Mouse (Mus musculus) myocyte (in vitro differentiated cells): Measurements from ENCODE around the gene Gm37240. TPM values are rescaled to one million over a fixed set of nuclear protein-coding genes. Genes with fewer than 3 reads are reported as not detected.
A peak's percentile ranks its signal among the peaks of the same experiment; 100 is the strongest.

Experiments
- H3K27me3 ChIP-seq: one replicate; pipeline ENCODE4 v1.6.1; 2011; ENCODE audit not compliant: control insufficient read depth, insufficient read depth, insufficient read length
- H3K36me3 ChIP-seq: one replicate; pipeline ENCODE4 v1.6.1; 2011; ENCODE audit not compliant: control insufficient read depth, insufficient read depth
- H3K4me2 ChIP-seq: one replicate; pipeline ENCODE4 v1.6.1; 2011; ENCODE audit warnings: low read depth, control low read depth
- H3K4me3 ChIP-seq: one replicate; pipeline ENCODE4 v1.5.1; 2011; ENCODE audit warnings: mild to moderate bottlenecking, control low read depth, moderate library complexity
- H3K79me2 ChIP-seq: one replicate; pipeline ENCODE4 v1.6.1; 2011; ENCODE audit not compliant: control insufficient read depth, insufficient read depth
- H3ac ChIP-seq: one replicate; pipeline ENCODE4 v1.6.1; 2011; ENCODE audit not compliant: control insufficient read depth, insufficient read length
- CEBPB ChIP-seq: IDR thresholded peaks from 2 replicates; pipeline ENCODE4 v1.6.1; 2011; ENCODE audit warnings: mild to moderate bottlenecking, moderate library complexity; ENCODE audit not compliant: poor library complexity, insufficient read depth, severe bottlenecking
- E2F4 ChIP-seq: IDR thresholded peaks from one replicate; pipeline ENCODE4 v1.6.1; 2011; ENCODE audit warnings: mild to moderate bottlenecking, control low read depth, moderate library complexity; ENCODE audit not compliant: insufficient read depth
- MAX ChIP-seq: IDR thresholded peaks from one replicate; pipeline ENCODE4 v1.6.1; 2011; ENCODE audit warnings: low read depth, mild to moderate bottlenecking, control low read depth
- MYOD1 ChIP-seq, 3 experiments: IDR thresholded peaks; one replicate each; pipeline ENCODE4 v1.6.1; 2011; ENCODE audit warnings: control low read depth in 2 of 3, low read depth in 2 of 3, mild to moderate bottlenecking in 2 of 3, moderate library complexity in 1 of 3; ENCODE audit not compliant: insufficient read length in 2 of 3, control insufficient read depth in 1 of 3
- MYOG ChIP-seq, 3 experiments: IDR thresholded peaks; one replicate each; pipeline ENCODE4 v1.6.1; 2011; ENCODE audit warnings: control low read depth in 2 of 3, low read depth in 2 of 3, mild to moderate bottlenecking in 2 of 3; ENCODE audit not compliant: insufficient read length in 2 of 3, control insufficient read depth in 1 of 3, insufficient read depth in 1 of 3
- POLR2A ChIP-seq: IDR thresholded peaks from one replicate; pipeline ENCODE4 v1.6.1; 2011; ENCODE audit warnings: low read depth, mild to moderate bottlenecking, control low read depth, moderate library complexity; ENCODE audit not compliant: insufficient read length
- POLR2AphosphoS2 ChIP-seq: IDR thresholded peaks from one replicate; pipeline ENCODE4 v1.6.1; 2011; ENCODE audit warnings: low read depth, control low read depth; ENCODE audit not compliant: insufficient read length
- REST ChIP-seq: IDR thresholded peaks from one replicate; pipeline ENCODE4 v1.6.1; 2011; ENCODE audit warnings: mild to moderate bottlenecking, control low read depth, moderate library complexity; ENCODE audit not compliant: insufficient read depth, insufficient read length
- SRF ChIP-seq: IDR thresholded peaks from one replicate; pipeline ENCODE4 v1.6.1; 2011; ENCODE audit warnings: low read depth; ENCODE audit not compliant: control insufficient read depth, insufficient read length
- TCF12 ChIP-seq: IDR thresholded peaks from one replicate; pipeline ENCODE4 v1.6.1; 2011; ENCODE audit warnings: mild to moderate bottlenecking, control low read depth; ENCODE audit not compliant: poor library complexity, insufficient read depth, severe bottlenecking
- TCF3 ChIP-seq: IDR thresholded peaks from one replicate; pipeline ENCODE4 v1.6.1; 2011; ENCODE audit warnings: low read depth, control low read depth; ENCODE audit not compliant: insufficient read length
- USF1 ChIP-seq: IDR thresholded peaks from one replicate; pipeline ENCODE4 v1.6.1; 2011; ENCODE audit warnings: low read depth, mild to moderate bottlenecking, control low read depth, moderate library complexity
- polyA plus RNA-seq: library from polyadenylated mRNA; unstranded; fragments of >200 nt; fragmentation: generic; extraction: Trizol; gene quantifications from one replicate; pipeline ENCODE4 v1.2.1, GENCODE M21; 2012; ENCODE audit warnings: missing spikeins

The Gm37240 gene
- polyA plus RNA-seq, 1 experiment: 8.7 TPM

- no peaks in the 10 kb centered on the region for H3K36me3 ChIP-seq
- TF ChIP-seq REST (no peak), SRF (peak; percentile 73), POLR2A (peak; percentile 61)
These were observed 1073.1 kb downstream of the Gm37240 start for GRCm38 (mm10) chr3:84814157-84814761.

GRCm38 (mm10) chr3:84813436-84814156 lies 1073.7 kb downstream of the Gm37240 start:
- Histone ChIP-seq H3K4me3 (peak overlapping the region; percentile 74), H3K4me2 (peak overlapping the region; percentile 94), H3K36me3 (no peaks in the 10 kb centered on the region), H3K79me2 (peaks cover 49% of the 10 kb centered on the region), H3K27me3 (no peaks in the 10 kb centered on the region), H3ac (peak overlapping the region; percentile 63)
- TF ChIP-seq TCF3 (no peak), POLR2A (no peak), MYOD1 (IDR thresholded peaks at IDR 0.05; ENCODE audit: control insufficient read depth in 1 of 3, insufficient read length in 2 of 3, low read depth in 2 of 3) (peak in 1 of 3 experiments; percentile 21), USF1 (no peak)

More at GRCm38 (mm10) chr3:84814157-84814761, 1073.1 kb downstream of the Gm37240 start:
- Histone ChIP-seq H3K79me2 (peaks cover 52% of the 10 kb centered on the region), H3K4me3 (peak overlapping the region; percentile 74), H3K4me2 (peak overlapping the region; percentile 94), H3K27me3 (no peaks in the 10 kb centered on the region), H3ac (peak overlapping the region; percentile 63)

GRCm38 (mm10) chr3:84810803-84811202 lies 1076.5 kb downstream of the Gm37240 start:
- Histone ChIP-seq H3K79me2 (peaks cover 21% of the 10 kb centered on the region), H3K27me3 (no peaks in the 10 kb centered on the region), H3ac (no peak overlapping the region), H3K4me3 (no peak overlapping the region), H3K36me3 (no peaks in the 10 kb centered on the region), H3K4me2 (no peak overlapping the region)
- TF ChIP-seq POLR2A: no peak

DNA sequence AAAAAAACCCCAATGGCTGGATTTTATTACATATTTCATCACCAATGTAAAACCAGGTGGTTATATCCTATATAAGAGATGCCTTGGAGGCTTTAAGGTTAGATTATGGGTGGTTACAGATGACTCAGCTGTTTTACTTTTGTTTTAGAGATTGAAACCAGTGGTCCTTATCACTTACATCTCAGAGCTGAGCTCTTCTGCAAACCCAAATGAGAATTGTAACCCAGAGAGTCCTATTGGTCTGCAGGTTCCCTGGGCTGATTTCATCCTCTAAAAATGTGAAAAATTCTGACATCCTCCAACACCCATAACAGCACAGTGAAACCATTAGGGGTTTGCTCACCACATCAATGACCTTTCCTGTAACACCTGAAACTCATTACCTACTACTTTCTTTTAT lies 1078.4 kb downstream of the Gm37240 start:
- peaks cover 16% of the 10 kb centered on the region for H3K79me2 ChIP-seq

GRCm38 (mm10) chr3:84807826-84808225 lies 1079.5 kb downstream of the Gm37240 start:
- no peak for TF ChIP-seq POLR2A
- no peak for TF ChIP-seq USF1
- TF ChIP-seq REST: no peak
- TF ChIP-seq E2F4: no peak
- no peak for TF ChIP-seq POLR2AphosphoS2
- TF ChIP-seq MYOG (IDR thresholded peaks at IDR 0.05; ENCODE audit: control insufficient read depth in 1 of 3, insufficient read depth in 1 of 3, insufficient read length in 2 of 3, low read depth in 2 of 3): no peak
- no peak for TF ChIP-seq MYOD1 (IDR thresholded peaks at IDR 0.05; ENCODE audit: control insufficient read depth in 1 of 3, insufficient read length in 2 of 3, low read depth in 2 of 3)
- no peak for TF ChIP-seq TCF3
- TF ChIP-seq SRF: no peak
- TF ChIP-seq CEBPB: no peak
- TF ChIP-seq MAX: no peak
- TF ChIP-seq TCF12: no peak
- Histone ChIP-seq H3ac (no peak overlapping the region), H3K27me3 (no peaks in the 10 kb centered on the region), H3K36me3 (no peaks in the 10 kb centered on the region), H3K79me2 (peaks cover 8% of the 10 kb centered on the region), H3K4me3 (no peak overlapping the region), H3K4me2 (no peak overlapping the region)

More for the DNA sequence above, 1078.4 kb downstream of the Gm37240 start:
- Histone ChIP-seq H3ac (no peak overlapping the region), H3K4me2 (no peak overlapping the region), H3K27me3 (no peaks in the 10 kb centered on the region), H3K36me3 (no peaks in the 10 kb centered on the region), H3K4me3 (no peak overlapping the region)
- TF ChIP-seq CEBPB (no peak), MAX (no peak), POLR2AphosphoS2 (no peak), SRF (no peak), POLR2A (no peak), E2F4 (no peak), TCF3 (no peak)

GRCm38 (mm10) chr3:84806206-84806605 lies 1081.1 kb downstream of the Gm37240 start:
- Histone ChIP-seq H3K4me2 (no peak overlapping the region), H3K79me2 (no peaks in the 10 kb centered on the region), H3ac (no peak overlapping the region), H3K27me3 (no peaks in the 10 kb centered on the region), H3K36me3 (no peaks in the 10 kb centered on the region), H3K4me3 (no peak overlapping the region)
- TF ChIP-seq MYOG (IDR thresholded peaks at IDR 0.05; ENCODE audit: control insufficient read depth in 1 of 3, insufficient read depth in 1 of 3, insufficient read length in 2 of 3, low read depth in 2 of 3): no peak
- TF ChIP-seq MYOD1 (IDR thresholded peaks at IDR 0.05; ENCODE audit: control insufficient read depth in 1 of 3, insufficient read length in 2 of 3, low read depth in 2 of 3): peak in 1 of 3 experiments; percentile 9
- no peak for TF ChIP-seq TCF3
- no peak for TF ChIP-seq USF1
- no peak for TF ChIP-seq POLR2A
- no peak for TF ChIP-seq MAX
- TF ChIP-seq REST: no peak
